In the genomic region with DNA sequence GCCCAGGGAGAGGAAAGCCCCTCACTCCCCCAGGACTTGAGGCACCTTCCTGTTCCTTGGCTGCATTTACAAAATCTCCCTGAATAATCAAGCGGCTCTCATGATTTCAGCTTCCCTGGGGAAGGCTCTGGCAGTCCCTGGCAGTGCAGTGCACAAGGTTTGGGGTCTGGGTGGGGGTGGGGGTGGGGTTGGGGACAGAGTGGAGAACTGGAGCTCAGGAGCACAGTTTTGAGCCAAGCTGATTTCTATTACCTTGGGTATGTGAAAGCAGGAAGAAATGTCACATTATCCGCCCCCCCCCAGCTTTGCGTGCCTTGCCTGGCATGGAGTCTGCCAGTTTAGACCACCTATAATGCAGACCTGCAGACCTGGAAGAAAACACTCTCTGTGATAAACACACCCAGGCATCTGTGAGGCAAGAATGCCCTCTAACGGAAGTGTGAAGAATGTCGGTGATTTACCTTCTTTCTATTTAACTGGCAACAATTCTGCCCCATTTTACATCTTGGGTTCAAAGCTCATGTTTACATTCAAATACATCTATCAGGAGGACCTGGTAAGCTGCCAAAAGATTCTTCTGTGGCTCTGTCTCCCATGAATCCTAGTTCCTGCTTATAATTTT, we compare ENCODE assay signal across 8 mouse cellular contexts.
DNase-seq lines count a peak whose midpoint lies in the region; ATAC-seq and TF ChIP-seq lines count a peak whose summit lies in the region.

No protein-coding gene starts in this region.

- H3K36me3 ChIP-seq in kidney, postnatal 0 days (ENCODE audit: insufficient read depth, low read length) = no peaks in the 10 kb centered on the region
- H3K36me3 ChIP-seq in limb, embryonic 14.5 days (ENCODE audit: control insufficient read depth, insufficient read depth, low read length) = no peaks in the 10 kb centered on the region

- H3K27ac ChIP-seq in kidney, postnatal 0 days = no peak overlapping the region
- no peak overlapping the region for H3K27ac ChIP-seq in limb, embryonic 14.5 days (replicated peaks; ENCODE audit: low read depth, low read length)

- no peaks in the 10 kb centered on the region for H3K4me1 ChIP-seq in kidney, postnatal 0 days (replicated peaks; ENCODE audit: insufficient read depth, low read length)
- H3K4me1 ChIP-seq in limb, embryonic 14.5 days (ENCODE audit: control insufficient read depth, insufficient read depth, low read length) = 0 out of 2 replicates have a peak, but pooled peaks cover 3% of the 10 kb centered on the region

- no peak for TF ChIP-seq POLR2A in limb, embryonic 14.5 days (IDR thresholded peaks at IDR 0.05; ENCODE audit: borderline replicate concordance, extremely low read depth, insufficient read depth, insufficient read length)

- H3K9me3 ChIP-seq in kidney, postnatal 0 days (replicated peaks; ENCODE audit: low read length) = no peaks in the 10 kb centered on the region
- no peaks in the 10 kb centered on the region for H3K9me3 ChIP-seq in limb, embryonic 14.5 days (ENCODE audit: control insufficient read depth, low read length)

- no peak overlapping the region for H3K9ac ChIP-seq in kidney, postnatal 0 days (ENCODE audit: low read depth, low read length)
- no peak overlapping the region for H3K9ac ChIP-seq in limb, embryonic 14.5 days (ENCODE audit: low read depth, low read length, severe bottlenecking)

- 28% methylated on average over 5 of the region's 5 CpGs for WGBS in kidney, postnatal 0 days
- WGBS in limb, embryonic 14.5 days = 25% methylated on average over 5 of the region's 5 CpGs

- ATAC-seq in kidney, postnatal 0 days (replicated peaks; ENCODE audit: low FRiP score, low read depth) = no peak
- ATAC-seq in limb, embryonic 14.5 days (ENCODE audit: low FRiP score, low read depth) = no peak
- no peak for ATAC-seq in megakaryocyte, adult 5-6 weeks (ENCODE audit: poor library complexity, severe bottlenecking)

- peak; percentile 70 for DNase-seq in kidney, postnatal 0 days (ENCODE audit: low spot score)
- no peak for DNase-seq in kidney, adult 11 months
- peak; percentile 53 for DNase-seq in NIH3T3 (ENCODE audit: low read depth)
- DNase-seq in embryo, embryonic 11 days = peak; percentile 40
- DNase-seq in limb, embryonic 14.5 days (ENCODE audit: low spot score) = peak; percentile 55
- DNase-seq in left cerebral cortex, adult 11 months (ENCODE audit: low spot score) = no peak
- DNase-seq in layer of hippocampus, adult 9-11 months = no peak

- peak; percentile 74 for TF ChIP-seq CTCF in kidney, postnatal 0 days (IDR thresholded peaks at IDR 0.05; ENCODE audit: low read depth)

- no peaks in the 10 kb centered on the region for H3K27me3 ChIP-seq in kidney, postnatal 0 days (ENCODE audit: insufficient read depth, low read length)
- no peaks in the 10 kb centered on the region for H3K27me3 ChIP-seq in limb, embryonic 14.5 days (ENCODE audit: control insufficient read depth, insufficient read depth, low read length)

- H3K4me3 ChIP-seq in kidney, postnatal 0 days (replicated peaks; ENCODE audit: low read depth, low read length) = no peak overlapping the region
- H3K4me3 ChIP-seq in limb, embryonic 14.5 days (replicated peaks; ENCODE audit: low read length) = no peak overlapping the region

- no peak overlapping the region for H3K4me2 ChIP-seq in kidney, postnatal 0 days (ENCODE audit: low read length)
- H3K4me2 ChIP-seq in limb, embryonic 14.5 days (replicated peaks; ENCODE audit: low read depth, low read length, severe bottlenecking) = no peak overlapping the region

Comparison
In these comparisons a context has a peak if more than half of its experiments do, and no peak if none do; other contexts are left out.
1. DNase-seq: peak in kidney, postnatal 0 days (single experiment), NIH3T3 (single experiment), embryo, embryonic 11 days (single experiment) and limb, embryonic 14.5 days (single experiment); none in kidney, adult 11 months (single experiment), left cerebral cortex, adult 11 months (single experiment) and layer of hippocampus, adult 9-11 months (single experiment).